Mouse (Mus musculus) hindlimb bud, embryonic 11.5 days (tissue): ENCODE measurements at regions not wholly inside any gene's neighbourhood (a gene's known extent, or its start where the extent isn't known, plus 50 kb on each side); places are given as distances from the start of the nearest gene placed in this dataset.

ENCODE experiments used
- DNase-seq: peaks from one replicate; pipeline ENCODE4 v3.0.0-alpha.2; 2012; ENCODE audit warnings: low read depth, low spot score; ENCODE audit errors: extremely low spot score

- no peak for DNase-seq
These were observed 395.8 kb upstream of the Nr5a2 start for GRCm38 (mm10) chr1:137355941-137356512.

GRCm38 (mm10) chr1:137352390-137353027 lies 392.3 kb upstream of the Nr5a2 start:
- DNase-seq: no peak

- DNase-seq: no peak
These were observed 373.9 kb upstream of the Nr5a2 start for GRCm38 (mm10) chr1:137334137-137334536.

- DNase-seq: no peak
These were observed 372.0 kb upstream of the Nr5a2 start for GRCm38 (mm10) chr1:137332108-137332769.

- DNase-seq: no peak
These were observed 371.5 kb upstream of the Nr5a2 start for GRCm38 (mm10) chr1:137331746-137332107.

- DNase-seq: no peak
These were observed 370.4 kb upstream of the Nr5a2 start for GRCm38 (mm10) chr1:137330634-137331033.

- DNase-seq: peak; percentile 50
These were observed 363.8 kb upstream of the Nr5a2 start for GRCm38 (mm10) chr1:137323884-137324594.

GRCm38 (mm10) chr1:137323035-137323680 lies 362.9 kb upstream of the Nr5a2 start:
- peak; percentile 39 for DNase-seq

- DNase-seq: no peak
These were observed 342.6 kb upstream of the Nr5a2 start for GRCm38 (mm10) chr1:137302757-137303422.

GRCm38 (mm10) chr1:137297780-137298569 lies 337.7 kb upstream of the Nr5a2 start:
- no peak for DNase-seq

GRCm38 (mm10) chr1:137289456-137289855 lies 329.2 kb upstream of the Nr5a2 start:
- no peak for DNase-seq

- no peak for DNase-seq
These were observed 323.0 kb upstream of the Nr5a2 start for GRCm38 (mm10) chr1:137283291-137283690.

- DNase-seq: no peak
These were observed 322.2 kb upstream of the Nr5a2 start for GRCm38 (mm10) chr1:137282457-137282856.

- DNase-seq: no peak
These were observed 320.4 kb upstream of the Nr5a2 start for GRCm38 (mm10) chr1:137280391-137281386.

- no peak for DNase-seq
These were observed 319.7 kb upstream of the Nr5a2 start for GRCm38 (mm10) chr1:137279981-137280380.

GRCm38 (mm10) chr1:137270659-137271612 lies 310.7 kb upstream of the Nr5a2 start:
- no peak for DNase-seq

- DNase-seq: no peak
These were observed 302.6 kb upstream of the Nr5a2 start for GRCm38 (mm10) chr1:137262806-137263370.
